Mouse (Mus musculus): ENCODE data around the gene Mthfd1. TPM values are rescaled to one million over a fixed set of nuclear protein-coding genes. Genes with fewer than 3 reads are reported as not detected.

Mthfd1 gene
- polyA plus RNA-seq, 1 experiment from 2014 or later = 102 TPM

GRCm38 (mm10) chr12:76336111-76336965 is 81.2 kb downstream of the Mthfd1 start:
- H3K4me1 ChIP-seq (replicated peaks) = no peaks in the 10 kb centered on the region
- no peak overlapping the region for H3K4me3 ChIP-seq (replicated peaks)
- H3K27me3 ChIP-seq (replicated peaks) = no peaks in the 10 kb centered on the region
- 72% methylated on average over 17 of the region's 17 CpGs for WGBS
- ATAC-seq = no peak
- H3K4me2 ChIP-seq (replicated peaks) = no peak overlapping the region
- H3K27ac ChIP-seq = no peak overlapping the region
- no peak overlapping the region for H3K9ac ChIP-seq
- H3K9me3 ChIP-seq = no peaks in the 10 kb centered on the region
- no peaks in the 10 kb centered on the region for H3K36me3 ChIP-seq

GRCm38 (mm10) chr12:76341080-76341479 is 86.0 kb downstream of the Mthfd1 start:
- 3% methylated on average over 4 of the region's 4 CpGs for WGBS
- Histone ChIP-seq H3K4me3 (replicated peaks) (no peak overlapping the region), H3K27me3 (replicated peaks) (no peaks in the 10 kb centered on the region), H3K4me1 (replicated peaks) (no peaks in the 10 kb centered on the region), H3K9ac (no peak overlapping the region), H3K27ac (no peak overlapping the region), H3K9me3 (no peaks in the 10 kb centered on the region), H3K4me2 (replicated peaks) (no peak overlapping the region), H3K36me3 (no peaks in the 10 kb centered on the region)
- ATAC-seq = no peak

GRCm38 (mm10) chr12:76345759-76346455 is 90.8 kb downstream of the Mthfd1 start:
- Histone ChIP-seq H3K36me3 (peaks cover 5% of the 10 kb centered on the region; the same call in 1 of the 2 replicates), H3K4me3 (replicated peaks) (no peak overlapping the region), H3K4me2 (replicated peaks) (no peak overlapping the region), H3K27me3 (replicated peaks) (no peaks in the 10 kb centered on the region), H3K9me3 (no peaks in the 10 kb centered on the region), H3K9ac (no peak overlapping the region), H3K4me1 (replicated peaks) (no peaks in the 10 kb centered on the region), H3K27ac (no peak overlapping the region)
- 78% methylated on average over 5 of the region's 6 CpGs for WGBS
- ATAC-seq = no peak

GRCm38 (mm10) chr12:76349680-76350220 is 94.7 kb downstream of the Mthfd1 start:
- H3K27ac ChIP-seq = no peak overlapping the region
- no peak for ATAC-seq
- H3K36me3 ChIP-seq = peaks cover 5% of the 10 kb centered on the region; the same call in 1 of the 2 replicates
- no peaks in the 10 kb centered on the region for H3K9me3 ChIP-seq
- 79% methylated on average over 8 of the region's 8 CpGs for WGBS
- no peaks in the 10 kb centered on the region for H3K27me3 ChIP-seq (replicated peaks)
- H3K4me3 ChIP-seq (replicated peaks) = no peak overlapping the region
- no peak overlapping the region for H3K9ac ChIP-seq
- no peak overlapping the region for H3K4me2 ChIP-seq (replicated peaks)
- no peaks in the 10 kb centered on the region for H3K4me1 ChIP-seq (replicated peaks)

DNA sequence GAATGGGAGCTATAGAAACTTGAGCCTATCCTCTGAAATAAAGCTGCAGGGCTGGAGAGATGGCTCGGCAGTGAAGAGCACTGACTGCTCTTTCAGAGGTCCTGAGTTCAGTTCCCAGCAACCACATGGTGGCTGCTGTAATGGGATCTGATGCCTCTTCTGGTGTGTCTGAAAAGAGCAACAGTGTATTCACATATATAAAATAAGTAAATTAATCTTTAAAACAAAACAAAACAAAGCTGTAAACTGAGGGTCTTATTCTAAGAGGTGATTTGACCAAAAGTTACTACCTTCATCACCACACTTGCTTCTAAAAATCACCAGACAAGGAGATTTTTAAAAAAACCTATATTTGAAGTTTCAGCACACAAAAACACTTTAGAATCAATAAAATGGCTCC is 105.8 kb downstream of the Mthfd1 start:
- H3K27ac ChIP-seq = no peak overlapping the region
- no peaks in the 10 kb centered on the region for H3K9me3 ChIP-seq
- no peaks in the 10 kb centered on the region for H3K27me3 ChIP-seq (replicated peaks)
- H3K4me3 ChIP-seq (replicated peaks) = no peak overlapping the region
- no peak overlapping the region for H3K9ac ChIP-seq
- no peak overlapping the region for H3K4me2 ChIP-seq (replicated peaks)
- no peaks in the 10 kb centered on the region for H3K4me1 ChIP-seq (replicated peaks)
- H3K36me3 ChIP-seq = no peaks in the 10 kb centered on the region
- no peak for ATAC-seq
- 77% methylated on average over 1 of the region's 1 CpGs for WGBS

GRCm38 (mm10) chr12:76361405-76362302 is 106.6 kb downstream of the Mthfd1 start:
- ATAC-seq = no peak
- no peaks in the 10 kb centered on the region for H3K4me1 ChIP-seq (replicated peaks)
- no peaks in the 10 kb centered on the region for H3K36me3 ChIP-seq
- no peaks in the 10 kb centered on the region for H3K9me3 ChIP-seq
- no peak overlapping the region for H3K9ac ChIP-seq
- H3K4me2 ChIP-seq (replicated peaks) = no peak overlapping the region
- H3K27ac ChIP-seq = no peak overlapping the region
- H3K4me3 ChIP-seq (replicated peaks) = no peak overlapping the region
- WGBS = 69% methylated on average over 9 of the region's 9 CpGs
- no peaks in the 10 kb centered on the region for H3K27me3 ChIP-seq (replicated peaks)

- WGBS = 85% methylated on average over 9 of the region's 9 CpGs
- Histone ChIP-seq H3K4me1 (replicated peaks) (0 out of 2 replicates have a peak, but pooled peaks cover 3% of the 10 kb centered on the region), H3K27me3 (replicated peaks) (no peaks in the 10 kb centered on the region), H3K9ac (no peak overlapping the region), H3K4me3 (replicated peaks) (no peak overlapping the region), H3K36me3 (no peaks in the 10 kb centered on the region), H3K27ac (no peak overlapping the region), H3K9me3 (no peaks in the 10 kb centered on the region), H3K4me2 (replicated peaks) (no peak overlapping the region)
- ATAC-seq = no peak
These were observed 107.2 kb downstream of the Mthfd1 start for GRCm38 (mm10) chr12:76362303-76362676.

GRCm38 (mm10) chr12:76366276-76366675 is 111.2 kb downstream of the Mthfd1 start:
- H3K4me3 ChIP-seq (replicated peaks) = no peak overlapping the region

DNA sequence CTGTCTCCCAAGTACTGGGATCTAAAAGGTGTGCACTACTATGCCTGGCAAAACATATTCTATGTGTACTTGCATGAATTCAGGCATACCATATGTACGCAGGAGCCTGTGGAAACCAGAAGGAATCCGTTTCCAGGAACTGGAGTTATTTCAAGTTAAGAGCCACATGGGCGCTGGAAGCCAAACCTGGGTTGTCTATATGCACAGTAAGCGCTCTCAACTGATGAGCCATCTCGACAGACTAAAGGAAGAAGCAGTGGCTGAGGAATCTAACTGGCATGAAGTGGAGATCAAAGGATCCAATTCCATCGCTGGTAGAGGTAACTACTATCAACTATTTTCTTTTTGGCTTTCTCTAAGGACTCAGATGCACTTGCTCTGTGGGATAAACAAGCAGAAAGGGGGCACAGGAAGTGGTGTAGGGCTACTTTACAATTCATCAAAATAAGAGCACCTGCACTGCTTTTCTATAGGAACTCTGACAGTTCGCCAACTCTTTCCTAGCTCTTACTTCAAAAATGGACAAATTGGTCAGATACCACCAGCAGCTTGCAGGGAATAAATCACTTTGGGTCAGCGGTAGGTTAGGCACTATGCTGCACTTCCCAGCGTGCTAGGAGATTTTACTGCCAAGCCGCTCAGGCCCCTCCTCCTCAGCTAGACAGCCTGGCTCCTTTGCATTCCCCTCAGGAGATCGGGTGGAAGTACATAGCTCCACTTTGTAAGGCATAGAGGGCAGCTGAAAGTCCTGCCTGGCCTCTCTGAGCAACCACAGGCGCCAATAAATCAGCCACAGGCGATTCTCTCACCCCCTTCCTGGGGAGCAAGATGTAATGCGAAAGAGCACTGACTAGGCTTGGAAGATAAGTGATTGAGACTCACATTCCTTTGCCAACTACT is 112.2 kb downstream of the Mthfd1 start:
- no peak for ATAC-seq
- 25% methylated on average over 14 of the region's 14 CpGs for WGBS
- Histone ChIP-seq H3K9me3 (no peaks in the 10 kb centered on the region), H3K4me3 (replicated peaks) (0 out of 2 replicates have a peak overlapping the region, but pooled peaks have one; percentile 1), H3K36me3 (no peaks in the 10 kb centered on the region), H3K27ac (0 out of 2 replicates have a peak overlapping the region, but pooled peaks have one; percentile 56), H3K4me1 (replicated peaks) (peaks cover 21% of the 10 kb centered on the region), H3K27me3 (replicated peaks) (no peaks in the 10 kb centered on the region), H3K4me2 (replicated peaks) (peak overlapping the region; percentile 88), H3K9ac (no peak overlapping the region)

More at GRCm38 (mm10) chr12:76366276-76366675, 111.2 kb downstream of the Mthfd1 start:
- Histone ChIP-seq H3K27me3 (replicated peaks) (no peaks in the 10 kb centered on the region), H3K36me3 (no peaks in the 10 kb centered on the region), H3K9ac (no peak overlapping the region), H3K27ac (no peak overlapping the region), H3K4me2 (replicated peaks) (no peak overlapping the region), H3K4me1 (replicated peaks) (peaks cover 15% of the 10 kb centered on the region), H3K9me3 (no peaks in the 10 kb centered on the region)
- ATAC-seq = no peak
- 69% methylated on average over 3 of the region's 3 CpGs for WGBS

GRCm38 (mm10) chr12:76368201-76368789 is 113.2 kb downstream of the Mthfd1 start:
- H3K36me3 ChIP-seq = no peaks in the 10 kb centered on the region
- 0 out of 2 replicates have a peak overlapping the region, but pooled peaks have one; percentile 100 for H3K27ac ChIP-seq
- H3K4me1 ChIP-seq (replicated peaks) = peaks cover 28% of the 10 kb centered on the region
- H3K9ac ChIP-seq = 0 out of 2 replicates have a peak overlapping the region, but pooled peaks have one; percentile 97
- no peaks in the 10 kb centered on the region for H3K27me3 ChIP-seq (replicated peaks)
- H3K9me3 ChIP-seq = no peaks in the 10 kb centered on the region
- no peak for ATAC-seq
- peak overlapping the region; percentile 87 for H3K4me3 ChIP-seq (replicated peaks)
- WGBS = 9% methylated on average over 9 of the region's 9 CpGs
- H3K4me2 ChIP-seq (replicated peaks) = peak overlapping the region; percentile 88
